Mouse (Mus musculus) Muller cell, postnatal 12 days (primary cell): ENCODE results near the gene Nfs1.
A peak's percentile ranks its signal among the peaks of the same experiment; 100 is the strongest.
"Not testable (repeated sequence)": the region's sequence is repeated elsewhere in the genome, so short reads cannot be mapped to it uniquely, and the experiment has no call there.

Experiments
- DNase-seq: peaks from one replicate; pipeline ENCODE4 v3.0.0-alpha.2; 2015; ENCODE audit errors: inconsistent ontology term

The Nfs1 gene

GRCm38 (mm10) chr2:156145486-156146130 lies 1.6 kb upstream of the Nfs1 start:
- no peak for DNase-seq

- DNase-seq = no peak
Observed at GRCm38 (mm10) chr2:156143367-156143766, 619 bp downstream of the Nfs1 start.

GRCm38 (mm10) chr2:156142820-156143219 lies 1.2 kb downstream of the Nfs1 start:
- DNase-seq = no peak

- no peak for DNase-seq
Observed at GRCm38 (mm10) chr2:156135695-156136094, 8.3 kb downstream of the Nfs1 start.

- DNase-seq = no peak
Observed at GRCm38 (mm10) chr2:156134161-156134560, 9.8 kb downstream of the Nfs1 start.

GRCm38 (mm10) chr2:156126992-156127391 lies 17.0 kb downstream of the Nfs1 start, which contains the start of gene Gm28036:
Gene Gm28036 (minus strand): TSS chr2:156127092.
- no peak for DNase-seq

GRCm38 (mm10) chr2:156123731-156124130 lies 20.3 kb downstream of the Nfs1 start:
- DNase-seq = no peak

- DNase-seq = peak; percentile 8
Observed at GRCm38 (mm10) chr2:156119566-156119965, 24.4 kb downstream of the Nfs1 start.

GRCm38 (mm10) chr2:156112080-156112423 lies 31.9 kb downstream of the Nfs1 start:
- DNase-seq = not testable (repeated sequence)

- peak; percentile 95 for DNase-seq
Observed at GRCm38 (mm10) chr2:156111358-156112079, 32.5 kb downstream of the Nfs1 start, which contains the start of the genes Cpne1 and Rbm12. Gene Cpne1 (minus strand): TSS chr2:156111965. Gene Rbm12 (minus strand): TSS chr2:156111978.

- DNase-seq = no peak
Observed at GRCm38 (mm10) chr2:156110627-156111357, 33.2 kb downstream of the Nfs1 start.

- no peak for DNase-seq
Observed at GRCm38 (mm10) chr2:156091926-156092325, 52.1 kb downstream of the Nfs1 start.

- DNase-seq = peak; percentile 69
Observed at GRCm38 (mm10) chr2:156089799-156090198, 54.2 kb downstream of the Nfs1 start.

- DNase-seq = peak; percentile 58
Observed at GRCm38 (mm10) chr2:156087391-156088110, 56.4 kb downstream of the Nfs1 start.

- DNase-seq = no peak
Observed at GRCm38 (mm10) chr2:156084541-156084940, 59.4 kb downstream of the Nfs1 start.

GRCm38 (mm10) chr2:156080391-156080790 lies 63.6 kb downstream of the Nfs1 start:
- DNase-seq = no peak

- DNase-seq = no peak
Observed at GRCm38 (mm10) chr2:156079674-156080073, 64.3 kb downstream of the Nfs1 start.

- no peak for DNase-seq
Observed at GRCm38 (mm10) chr2:156079183-156079560, 64.8 kb downstream of the Nfs1 start.

GRCm38 (mm10) chr2:156078421-156079182 lies 65.4 kb downstream of the Nfs1 start:
- no peak for DNase-seq

GRCm38 (mm10) chr2:156077461-156077860 lies 66.5 kb downstream of the Nfs1 start:
- no peak for DNase-seq

GRCm38 (mm10) chr2:156073725-156074124 lies 70.3 kb downstream of the Nfs1 start:
- DNase-seq = no peak
